Mouse (Mus musculus): ENCODE results near the gene Tnfaip8l1. TPM values are rescaled to one million over a fixed set of nuclear protein-coding genes. Genes with fewer than 3 reads are reported as not detected.
A peak's percentile ranks its signal among the peaks of the same experiment; 100 is the strongest.

Tnfaip8l1 gene
- 1 to 10 TPM; 8.0 to 9.2 TPM for total RNA-seq (2021)
- long read RNA-seq, experiment 1, full-length matches to known transcripts: 13 of 16 reads
- long read RNA-seq, experiment 1, partial matches to known transcripts: 0 of 16 reads
- long read RNA-seq, experiment 1, other reads (novel, unspliced or antisense): 3 of 16 reads
- long read RNA-seq, experiment 2, transcript Tnfaip8l1-201 (2 exons, 2,379 nt): major isoform, 17 of 19 reads
- long read RNA-seq, experiment 2, partial matches to known transcripts: 0 of 19 reads
- long read RNA-seq, experiment 2, other reads (novel, unspliced or antisense): 2 of 19 reads

DNA sequence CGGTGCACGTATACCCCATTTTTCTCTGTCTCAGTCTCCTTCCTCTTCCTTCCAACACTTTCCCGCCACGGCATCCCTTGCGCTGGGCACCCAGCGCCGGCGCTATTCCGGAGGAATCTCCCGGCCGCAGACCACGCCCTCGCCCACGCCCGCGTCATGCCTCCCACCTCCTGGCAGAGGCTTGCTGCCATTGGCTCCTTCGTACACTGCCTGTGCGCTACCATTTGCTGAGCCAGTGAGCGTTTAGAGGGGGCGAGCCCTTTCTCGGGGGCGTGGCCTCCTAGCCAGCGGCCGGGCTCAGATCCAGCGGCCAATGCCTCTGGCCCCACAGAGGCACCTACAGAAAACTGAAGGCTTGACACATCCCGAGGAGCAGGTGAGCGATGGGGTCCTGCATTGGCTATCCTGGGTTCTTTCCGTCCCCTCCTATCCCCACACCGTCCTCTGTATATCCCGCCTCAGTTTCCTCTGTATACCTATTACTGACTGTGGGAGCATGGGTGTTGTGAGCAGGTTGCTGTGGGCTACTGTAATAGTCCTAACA lies at the start of gene Tnfaip8l1:
Gene Tnfaip8l1 (plus strand): TSS at position 247 of the 544 bp plus-strand sequence.
- peak; percentile 80 to 86 for DNase-seq (ENCODE audit: low spot score in 2 of 2)

DNA sequence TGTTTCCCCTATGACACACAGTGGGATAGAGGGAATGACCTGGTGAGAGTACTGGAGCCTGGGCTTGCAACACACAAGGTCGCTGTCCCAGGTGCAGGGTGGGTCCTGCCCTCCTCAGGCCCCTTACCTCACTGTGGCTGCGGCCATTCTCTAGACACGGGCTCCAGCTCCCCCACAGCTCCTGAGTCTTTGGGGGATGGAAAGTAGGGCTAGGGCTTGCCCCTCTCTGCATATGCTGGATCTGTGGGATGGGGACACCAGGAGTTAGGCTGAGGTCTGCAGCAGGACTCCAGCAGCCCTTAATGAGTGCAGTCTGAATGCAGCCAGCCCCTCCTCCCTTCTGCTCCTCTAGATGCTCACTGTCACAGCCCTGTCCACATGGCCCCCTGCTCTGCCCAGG lies 49.5 kb upstream of the Tnfaip8l1 start:
- no peak for DNase-seq (ENCODE audit: low spot score in 2 of 2)

DNA sequence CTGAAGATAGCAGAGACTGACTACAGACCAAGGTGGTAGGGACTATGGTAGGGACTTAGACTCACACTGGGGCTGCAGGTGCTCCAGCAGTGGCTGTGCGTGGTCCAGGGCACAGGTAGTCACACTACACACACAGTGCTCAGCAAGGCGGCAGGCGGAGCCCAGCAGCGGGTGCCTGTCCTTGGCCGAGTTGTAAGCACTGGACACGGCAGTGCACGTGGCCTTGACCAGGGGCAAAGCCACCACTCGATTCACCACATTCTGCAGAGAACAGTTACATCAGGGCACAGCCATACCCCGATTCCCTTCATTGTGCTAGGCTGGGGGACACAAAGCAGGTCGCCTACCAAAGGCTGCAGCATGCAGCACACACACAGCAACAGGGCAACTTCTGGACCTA lies 46.1 kb upstream of the Tnfaip8l1 start:
- no peak for DNase-seq (ENCODE audit: low spot score in 2 of 2)

DNA sequence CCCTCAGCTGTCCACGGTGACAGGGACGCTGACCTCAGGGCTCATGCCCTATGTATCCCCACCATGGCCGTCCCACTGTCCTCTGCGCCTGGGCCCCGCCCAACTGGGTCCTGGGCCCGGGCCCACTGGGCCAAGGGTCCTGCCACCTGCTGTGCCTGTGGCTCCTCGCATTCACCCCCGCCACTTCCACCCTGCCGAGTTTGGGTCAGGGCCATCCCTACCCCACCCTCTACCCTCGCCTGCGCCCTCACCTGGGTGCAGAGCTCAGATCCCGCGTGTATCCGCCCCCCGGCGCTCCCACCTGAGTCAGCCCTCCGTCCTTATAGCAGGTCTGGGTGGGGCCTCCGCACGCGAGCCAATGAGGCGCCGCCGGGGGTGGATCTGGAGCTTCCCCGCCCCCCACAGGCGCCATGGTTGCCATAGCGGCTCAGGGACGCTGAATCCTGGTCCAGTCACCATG lies 45.0 kb upstream of the Tnfaip8l1 start, which contains the start of gene Plin5:
Gene Plin5 (minus strand): TSS at position 346 of the 460 bp plus-strand sequence.
- DNase-seq (ENCODE audit: low spot score in 2 of 2): peak in 1 of 2 experiments; percentile 60

DNA sequence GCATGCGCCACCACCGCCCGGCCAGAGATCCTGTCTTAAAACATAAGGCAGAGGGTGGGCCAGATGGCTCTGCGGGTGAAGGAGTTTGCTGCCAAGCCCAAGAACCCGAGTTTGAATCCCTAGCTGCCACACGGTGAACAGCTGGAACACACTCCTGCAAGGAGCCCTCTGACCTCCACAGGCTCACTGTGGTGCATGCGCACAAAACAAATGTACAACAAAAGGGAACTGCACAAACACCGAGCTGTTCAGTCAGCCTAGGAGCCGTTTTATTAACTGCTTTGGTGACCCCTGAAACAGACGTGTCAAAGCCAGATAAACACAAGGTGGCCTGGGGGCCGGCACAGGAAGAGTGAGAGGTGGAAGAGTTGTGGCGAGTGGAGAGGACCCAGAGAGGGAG lies 42.8 kb upstream of the Tnfaip8l1 start:
- no peak for DNase-seq (ENCODE audit: low spot score in 2 of 2)

DNA sequence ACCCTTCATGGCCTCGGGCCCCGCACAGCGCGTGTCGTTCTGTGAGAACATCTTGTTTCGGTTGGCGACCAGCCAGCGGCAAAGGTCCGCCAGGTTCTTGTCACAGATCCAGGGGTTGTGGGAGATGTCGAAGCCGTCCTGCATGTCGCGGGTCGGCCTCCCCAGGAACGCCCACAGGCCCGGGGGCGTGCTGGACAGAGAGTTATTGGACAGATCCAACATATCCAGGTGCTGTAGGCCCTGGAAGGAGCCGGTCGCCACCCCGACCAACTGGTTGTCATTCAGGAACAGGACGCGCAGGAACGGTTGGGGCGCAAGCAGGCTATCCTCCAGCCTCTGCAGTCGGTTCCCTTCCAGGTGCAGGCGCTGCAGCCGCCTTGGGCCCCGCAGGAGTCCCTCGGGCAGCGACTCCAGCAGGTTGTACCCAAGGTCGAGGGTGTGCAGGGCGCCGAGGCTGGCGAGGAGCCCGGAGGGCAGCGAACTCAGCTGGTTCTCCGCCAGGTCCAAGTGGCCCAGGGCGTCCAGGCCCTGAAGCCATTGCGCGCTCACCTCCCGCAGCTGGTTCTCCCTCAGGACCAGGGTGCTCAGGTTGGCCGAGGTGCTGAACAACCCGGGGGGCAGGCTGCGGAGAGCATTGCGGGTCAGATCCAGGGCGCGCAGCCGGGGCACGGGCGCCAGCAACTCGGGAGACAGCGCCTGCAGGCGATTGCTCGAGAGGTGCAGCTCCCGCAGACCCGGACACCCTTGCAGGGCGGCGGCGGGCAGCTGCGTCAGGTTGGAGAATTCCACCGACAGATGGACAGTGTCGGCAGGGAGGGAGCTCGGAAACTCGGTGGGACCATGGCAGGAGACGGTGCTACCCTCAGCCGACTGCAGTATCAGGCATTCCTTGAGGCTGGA lies 42.0 kb upstream of the Tnfaip8l1 start:
- peak in 1 of 2 experiments; percentile 50 for DNase-seq (ENCODE audit: low spot score in 2 of 2)

DNA sequence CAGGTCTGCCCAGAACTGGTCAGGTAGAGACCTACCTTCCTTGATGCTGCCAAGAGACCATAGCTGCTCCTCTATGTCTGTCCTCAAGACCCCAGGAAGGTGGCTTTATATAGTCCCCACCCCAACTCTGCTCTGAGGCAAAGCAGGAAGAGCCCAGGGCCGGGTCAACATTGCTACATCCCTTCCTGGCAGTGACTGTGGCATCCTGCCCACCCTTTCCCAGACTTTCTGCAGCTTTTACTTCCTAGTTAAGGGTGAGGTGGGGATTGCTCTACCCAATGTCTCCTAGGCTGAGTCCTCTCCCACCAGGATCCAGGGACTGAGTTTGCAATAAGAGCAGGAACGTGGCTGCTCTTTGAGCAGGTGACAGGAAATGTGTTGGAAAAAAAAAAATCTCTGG lies 40.5 kb upstream of the Tnfaip8l1 start, which contains the start of gene Lrg1:
Gene Lrg1 (minus strand): TSS at position 176 of the 400 bp plus-strand sequence.
- DNase-seq (ENCODE audit: low spot score in 2 of 2): no peak

DNA sequence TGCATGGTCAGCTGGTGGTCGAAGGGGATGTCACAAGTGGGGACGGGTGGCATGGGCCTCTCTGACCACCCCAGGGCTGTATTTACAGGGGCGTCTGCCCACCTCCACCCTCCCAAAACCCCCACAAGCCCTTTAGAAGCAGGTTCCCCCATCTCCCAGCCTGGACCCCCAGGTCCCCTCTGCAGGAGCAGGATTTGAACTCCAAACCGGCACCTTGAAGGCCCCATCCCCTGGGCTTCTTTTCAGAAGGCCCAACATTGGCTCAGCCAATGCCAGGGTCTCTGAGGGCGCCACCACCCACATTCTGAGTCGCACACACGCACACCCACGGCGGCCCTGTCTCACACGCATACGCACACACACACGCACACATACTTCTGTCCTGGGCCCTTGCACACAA lies 39.1 kb upstream of the Tnfaip8l1 start:
- no peak for DNase-seq (ENCODE audit: low spot score in 2 of 2)

DNA sequence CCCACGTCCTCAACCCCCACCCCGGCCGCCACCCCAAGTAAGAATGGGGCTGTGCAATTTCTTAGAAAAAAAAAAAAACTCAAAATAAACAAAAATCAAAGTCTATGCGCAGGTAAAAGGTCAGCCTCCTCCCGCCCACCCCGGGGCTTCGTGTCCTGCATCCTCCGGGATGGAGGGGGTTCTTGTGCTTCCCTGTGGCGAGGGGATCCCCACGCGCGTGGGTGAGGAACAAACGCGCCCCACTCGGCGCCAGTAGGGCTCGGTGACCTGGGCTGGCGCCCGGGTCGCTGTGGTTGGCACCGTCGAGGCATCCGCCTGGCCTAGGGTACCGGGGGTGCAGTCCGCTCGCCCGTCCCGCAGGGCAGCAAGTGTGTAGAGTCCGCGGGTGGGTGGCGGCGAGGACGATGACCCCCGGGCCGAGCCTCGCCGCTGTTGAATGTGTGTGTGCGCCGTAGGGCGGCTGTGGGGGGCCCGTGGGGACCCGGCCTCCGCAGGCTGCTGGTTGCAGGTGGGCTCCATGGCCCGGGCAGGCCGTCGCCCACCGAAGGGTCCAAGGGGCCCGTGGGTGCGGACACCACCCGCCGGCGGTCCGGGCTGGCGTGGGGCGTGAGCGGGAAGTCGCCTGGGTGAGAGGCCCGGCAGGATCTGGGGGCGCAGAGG lies 38.5 kb upstream of the Tnfaip8l1 start:
- DNase-seq (ENCODE audit: low spot score in 2 of 2): no peak

DNA sequence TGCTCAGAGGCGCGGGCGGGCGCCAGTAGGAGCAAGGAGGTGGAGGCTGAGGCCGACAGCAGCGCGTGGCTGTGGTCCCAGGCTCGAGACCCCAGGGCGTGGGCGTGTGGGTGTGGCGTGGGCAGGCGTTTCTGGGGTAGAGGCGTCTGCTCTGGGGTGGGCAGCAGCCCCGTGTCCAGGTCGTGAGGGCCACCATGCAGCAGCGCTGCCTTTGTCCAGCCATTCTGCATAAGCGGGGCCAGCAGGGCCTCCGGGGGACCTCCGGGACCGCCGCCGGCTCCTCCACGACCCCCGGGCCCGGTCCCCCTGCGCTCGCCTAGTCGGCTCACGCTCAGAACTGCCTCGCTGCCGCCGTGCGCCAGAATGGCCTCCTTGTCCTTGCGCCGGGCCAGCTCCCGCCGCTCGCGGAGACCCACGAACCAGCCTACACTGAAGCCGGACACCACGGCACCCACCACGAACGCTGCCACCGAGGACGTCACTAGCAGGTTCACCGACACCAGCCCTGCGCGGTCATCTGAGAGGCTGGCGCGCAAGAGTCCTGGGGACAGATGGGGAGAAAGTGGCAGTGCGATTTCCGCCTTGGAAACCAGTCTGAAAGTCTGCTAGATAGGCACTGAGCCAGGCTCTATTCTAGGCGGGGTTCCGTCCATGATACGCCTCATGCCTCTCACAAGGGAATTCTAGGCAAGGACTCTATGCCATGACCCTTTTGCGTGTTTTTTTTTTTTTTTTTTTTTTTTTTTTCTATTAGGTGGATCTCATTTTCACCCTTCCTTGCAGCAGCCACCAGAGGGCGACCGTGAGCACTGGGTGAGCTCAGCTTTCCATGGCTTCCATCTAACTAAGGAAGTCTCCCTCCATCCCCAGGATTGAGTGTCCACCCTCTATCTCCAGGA lies 37.7 kb upstream of the Tnfaip8l1 start:
- DNase-seq (ENCODE audit: low spot score in 2 of 2): no peak

DNA sequence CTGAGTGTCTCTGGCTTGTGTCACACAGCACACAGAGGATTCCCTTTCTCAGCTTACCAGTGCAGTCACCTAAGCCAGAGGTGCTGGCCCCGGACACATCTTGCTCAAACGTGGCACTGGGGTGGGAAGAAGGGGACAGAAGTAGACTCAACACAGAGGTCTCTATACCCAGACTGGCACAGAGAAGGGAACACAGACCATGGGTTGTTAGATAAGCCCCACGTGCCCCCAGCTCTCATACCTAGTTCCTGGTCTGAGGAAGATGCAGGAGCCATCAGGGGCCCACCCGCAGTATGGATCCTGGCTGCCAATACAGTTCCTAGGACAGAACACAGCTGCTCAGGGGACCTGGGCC lies 37.0 kb upstream of the Tnfaip8l1 start:
- no peak for DNase-seq (ENCODE audit: low spot score in 2 of 2)

DNA sequence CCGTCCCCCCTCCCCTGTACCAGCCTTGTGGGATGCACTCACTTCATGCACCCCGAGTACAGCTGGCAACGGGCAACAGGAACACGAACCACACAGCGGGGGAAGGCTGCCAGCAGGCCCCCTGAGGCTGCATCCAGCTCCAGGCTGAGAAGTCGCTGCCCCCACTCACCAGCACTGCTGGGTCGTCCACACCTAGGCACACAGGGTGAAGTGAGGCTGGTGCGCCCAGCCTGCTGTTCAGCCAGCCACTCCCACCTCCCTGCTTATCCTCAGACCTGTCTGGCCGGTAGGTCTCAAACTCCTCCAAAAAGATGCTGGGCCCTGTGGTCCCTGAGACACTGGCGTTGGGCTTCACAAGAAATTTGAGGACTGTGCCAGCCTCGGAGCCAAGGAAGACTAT lies 36.1 kb upstream of the Tnfaip8l1 start:
- no peak for DNase-seq (ENCODE audit: low spot score in 2 of 2)

DNA sequence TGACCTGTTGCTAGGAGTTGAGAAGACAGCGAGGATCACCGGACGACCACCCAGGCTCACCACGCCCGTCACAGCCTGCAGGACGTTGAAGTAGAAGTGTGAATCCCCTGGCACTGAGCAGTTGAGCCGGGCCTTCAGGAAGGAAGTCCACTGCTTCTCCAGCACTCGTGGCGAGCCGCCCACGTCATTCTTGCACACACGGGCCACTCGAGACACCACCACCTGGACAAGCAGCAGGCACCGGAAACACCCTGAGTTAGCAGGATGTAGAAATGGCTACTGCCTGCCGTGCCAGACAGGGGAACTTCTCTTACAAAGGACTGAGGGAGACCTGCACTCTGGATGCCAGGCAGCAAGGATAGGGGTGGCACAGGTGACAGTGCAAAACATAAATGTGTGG lies 34.0 kb upstream of the Tnfaip8l1 start:
- DNase-seq (ENCODE audit: low spot score in 2 of 2): no peak

DNA sequence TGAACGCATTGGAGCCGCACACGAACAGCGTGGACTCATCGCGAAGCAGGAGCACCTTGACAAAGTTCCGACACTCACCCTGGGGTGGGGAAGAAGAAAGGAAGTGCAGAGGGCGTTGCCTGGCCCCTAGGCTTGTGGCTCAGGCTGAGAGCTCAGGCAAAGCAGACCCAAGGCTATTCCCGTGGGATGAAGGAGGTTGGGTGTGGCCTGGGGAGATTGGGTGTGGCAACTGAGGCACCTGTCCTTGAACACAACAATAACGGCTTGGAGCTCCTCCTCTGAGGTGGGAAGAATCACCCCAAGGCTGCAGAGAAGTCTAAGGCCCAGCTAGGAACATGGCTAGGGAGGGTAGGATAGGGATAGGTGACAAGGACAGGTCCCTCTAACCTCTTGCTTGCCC lies 31.1 kb upstream of the Tnfaip8l1 start:
- DNase-seq (ENCODE audit: low spot score in 2 of 2): no peak

DNA sequence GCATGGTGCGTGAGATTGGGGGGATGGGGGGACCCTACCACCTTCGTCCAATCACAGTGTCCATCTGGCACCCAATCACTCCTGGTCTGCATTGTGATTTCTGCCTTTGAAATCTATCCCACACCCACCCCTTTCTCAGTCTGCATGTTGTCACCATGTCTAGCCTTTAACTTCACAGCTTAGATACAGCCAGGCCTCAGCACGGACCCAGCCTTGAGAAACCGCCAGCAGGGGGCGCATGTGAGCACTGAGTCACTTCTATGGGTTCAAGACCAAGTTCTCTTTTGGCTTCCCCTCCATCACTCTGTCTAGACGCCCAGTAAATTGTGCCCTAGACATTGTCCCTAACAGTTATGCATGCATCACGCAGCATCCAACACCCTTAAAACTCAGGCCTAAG lies 30.5 kb upstream of the Tnfaip8l1 start:
- DNase-seq (ENCODE audit: low spot score in 2 of 2): peak in 1 of 2 experiments; percentile 55

DNA sequence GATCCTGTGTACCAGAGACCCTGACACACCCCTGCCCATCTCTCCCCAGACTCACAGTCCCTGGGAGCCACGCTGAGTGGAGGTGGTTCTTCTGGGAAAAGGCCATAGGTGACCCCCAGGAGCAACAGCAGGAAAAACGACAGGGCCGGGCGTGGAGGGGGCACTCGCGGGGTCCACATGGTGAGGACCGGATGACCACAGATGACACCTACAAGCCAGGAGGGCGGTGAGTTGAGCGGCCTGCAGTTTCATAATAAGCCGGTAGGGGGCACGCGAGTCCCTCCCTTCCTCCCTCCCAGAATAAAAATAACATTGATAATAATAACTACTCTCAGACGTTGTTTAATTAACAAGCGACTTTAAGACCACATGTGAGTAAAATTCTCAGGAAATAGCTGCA lies 29.6 kb upstream of the Tnfaip8l1 start:
- DNase-seq (ENCODE audit: low spot score in 2 of 2): no peak

DNA sequence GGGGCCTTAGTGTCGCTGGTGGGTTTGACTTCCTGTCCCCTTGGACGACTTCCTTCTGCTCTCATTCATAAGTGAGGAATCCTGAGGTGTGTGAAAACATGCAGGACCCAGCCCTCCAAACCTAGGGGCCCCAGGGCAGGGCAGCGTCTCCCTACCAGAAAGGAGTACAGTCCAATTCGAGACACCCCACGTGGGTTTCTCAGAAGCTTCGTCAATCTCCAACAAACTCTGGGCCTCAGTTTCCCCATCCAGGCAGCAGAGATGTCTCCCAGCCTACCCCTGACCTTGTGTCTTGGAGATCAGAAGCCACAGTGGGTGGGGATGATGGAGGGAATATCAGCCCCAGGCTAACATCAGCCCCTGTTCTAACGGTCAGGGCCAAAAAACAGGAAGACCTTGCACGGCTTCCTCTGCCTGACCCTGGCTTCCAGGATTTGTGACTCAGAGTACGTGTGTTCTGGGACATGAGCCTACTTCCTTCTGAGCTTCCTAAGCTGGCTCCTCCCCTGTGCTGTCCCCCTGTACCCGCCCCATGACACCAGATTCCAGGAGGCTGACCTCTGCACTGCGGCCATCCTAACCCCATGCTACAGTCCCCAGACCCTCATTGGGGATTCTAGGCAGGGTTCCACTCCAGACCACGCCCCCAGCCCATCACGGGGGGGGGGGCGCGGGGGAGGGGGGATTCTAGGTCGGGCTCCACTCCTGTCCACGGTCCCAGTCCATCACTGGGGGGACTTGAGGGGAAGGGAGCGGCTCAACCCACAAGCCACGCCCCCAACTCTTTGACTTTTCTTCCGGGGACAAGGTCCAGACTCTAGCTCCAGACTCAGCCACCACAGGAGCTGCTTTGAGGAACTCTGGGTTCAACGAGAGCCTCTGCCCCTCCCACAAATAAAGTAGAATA lies 28.6 kb upstream of the Tnfaip8l1 start:
- no peak for DNase-seq (ENCODE audit: low spot score in 2 of 2)

DNA sequence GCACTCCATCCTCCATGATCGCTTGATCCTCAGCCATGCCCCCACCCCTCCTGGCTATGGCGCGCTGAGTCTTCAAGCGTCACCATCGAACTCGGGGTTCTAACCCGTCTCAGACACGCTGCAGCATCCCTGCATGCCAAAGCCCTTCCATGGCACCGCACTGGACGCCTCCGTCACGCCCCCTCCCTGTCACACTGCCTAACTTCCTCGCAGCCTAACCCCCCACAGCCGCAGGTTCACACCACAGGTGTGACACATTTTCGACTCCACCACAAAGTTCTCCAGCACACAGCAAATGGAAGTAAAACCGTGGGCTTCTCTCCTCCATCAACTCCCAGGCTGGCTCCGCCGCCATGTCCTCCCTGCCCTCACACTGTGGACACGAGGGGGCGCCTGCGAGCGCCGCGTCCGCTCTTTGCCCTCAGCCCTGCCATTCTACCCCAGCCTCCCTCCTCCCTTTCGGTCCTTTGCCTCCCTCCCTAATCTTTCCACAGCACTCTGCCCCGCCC lies 27.8 kb upstream of the Tnfaip8l1 start:
- peak; percentile 55 to 68 for DNase-seq (ENCODE audit: low spot score in 2 of 2)

DNA sequence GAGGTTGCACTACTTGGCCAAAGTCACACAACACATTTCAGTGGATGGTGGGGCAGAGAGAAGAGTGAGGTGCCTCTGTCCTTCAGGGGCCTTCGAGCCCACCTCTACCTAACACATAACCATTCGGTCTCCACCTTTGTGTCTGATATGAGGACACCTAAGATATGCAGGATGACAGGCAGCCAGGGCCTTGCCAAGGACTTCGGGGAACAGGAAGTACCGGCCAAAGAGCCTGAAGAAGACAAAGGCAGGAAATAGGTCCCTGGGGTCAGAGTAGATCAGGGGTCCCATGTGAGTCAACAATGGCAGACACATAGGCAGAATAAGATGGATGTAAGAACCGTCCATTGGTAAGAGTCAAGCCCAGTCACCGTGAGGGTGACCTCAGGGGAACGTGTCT lies 25.7 kb upstream of the Tnfaip8l1 start:
- no peak for DNase-seq (ENCODE audit: low spot score in 2 of 2)

All from adrenal gland, postnatal 4 days (tissue).